17 mouse cellular contexts compared by ENCODE assay signal in the genomic region with DNA sequence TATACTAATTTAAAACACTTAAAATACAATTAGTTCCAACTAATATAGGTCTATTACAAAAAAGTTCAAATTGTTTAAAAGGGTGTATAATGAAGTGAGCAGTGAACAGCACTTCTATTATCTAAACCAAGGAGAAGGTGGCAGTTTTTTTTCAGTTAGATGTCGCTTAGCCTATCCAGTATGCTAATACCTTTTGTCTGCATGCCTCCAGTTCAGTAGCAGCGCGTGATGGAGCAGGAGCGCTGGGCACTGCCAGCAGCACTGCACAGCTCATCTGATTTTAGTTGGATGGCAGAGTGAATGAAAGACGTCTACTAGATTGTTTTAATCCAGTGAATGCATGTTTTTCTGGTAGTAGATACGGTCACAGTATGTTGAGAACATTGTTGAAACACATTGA. TPM values are rescaled to one million over a fixed set of nuclear protein-coding genes. Genes with fewer than 3 reads are reported as not detected.
DNase-seq lines count a peak whose midpoint lies in the region; ATAC-seq lines count a peak whose summit lies in the region.
"Had no signal": no experiment of that assay in that cellular context is flagged by ENCODE, and none has a peak within 500 bp of the region (broad histone marks: within the 10 kb centered on the region; RNA-seq: fewer than 3 reads in every experiment).

No protein-coding gene starts in this region.

- no peak for DNase-seq in neural tube, embryonic 10.5 days (ENCODE audit: extremely low spot score, low spot score)
- DNase-seq in retina, embryonic 14.5 days (ENCODE audit: low spot score) = peak; percentile 5
- no peak for DNase-seq in left cerebral cortex, adult 9 months (ENCODE audit: low spot score in 2 of 2)
- DNase-seq in heart, postnatal 4 days = no peak
- DNase-seq in heart, postnatal 25 days (ENCODE audit: low spot score) = no peak
- DNase-seq: adrenal gland, adult 8-10 months; gastrocnemius, adult 2 months; kidney, postnatal 10 days; lung, postnatal 10 days; right cerebral cortex, adult 18-20 months; thymus, adult 18-20 months had no signal

- H3K9ac ChIP-seq in neural tube, embryonic 12.5 days = no peak overlapping the region
- H3K9ac ChIP-seq in forebrain, embryonic 16.5 days (replicated peaks; ENCODE audit: low read depth, low read length) = no peak overlapping the region
- H3K9ac ChIP-seq: heart, embryonic 12.5 days had no signal

- no peak overlapping the region for H3K4me3 ChIP-seq in neural tube, embryonic 12.5 days
- no peak overlapping the region for H3K4me3 ChIP-seq in forebrain, embryonic 16.5 days (replicated peaks; ENCODE audit: low read length)
- H3K4me3 ChIP-seq: gastrocnemius, adult 2 months; heart, embryonic 12.5 days had no signal

- ATAC-seq in neural tube, embryonic 12.5 days (ENCODE audit: low FRiP score, low read depth) = peak; percentile 61; the same call in 1 of the 2 replicates
- ATAC-seq in forebrain, embryonic 16.5 days = peak; percentile 94
- ATAC-seq in megakaryocyte-erythroid progenitor cell, adult 5-6 weeks (replicated peaks; ENCODE audit: low FRiP score, low TSS enrichment, poor library complexity, severe bottlenecking) = peak; percentile 44; the same call in 1 of the 2 replicates
- ATAC-seq: inflammation-experienced regulatory T-cells, adult 6 months; Patski had no signal

- intact Hi-C loops in heart, postnatal 25 days (cut with DNase I) = no loop called here

- H3K9me3 ChIP-seq in neural tube, embryonic 12.5 days = no peaks in the 10 kb centered on the region
- H3K9me3 ChIP-seq in forebrain, embryonic 16.5 days (ENCODE audit: control insufficient read depth, low read length) = no peaks in the 10 kb centered on the region
- H3K9me3 ChIP-seq: heart, embryonic 12.5 days had no signal

- no peaks in the 10 kb centered on the region for H3K27me3 ChIP-seq in neural tube, embryonic 12.5 days (replicated peaks)
- H3K27me3 ChIP-seq in forebrain, embryonic 16.5 days (replicated peaks; ENCODE audit: control insufficient read depth, insufficient read depth, low read length) = no peaks in the 10 kb centered on the region
- H3K27me3 ChIP-seq: heart, embryonic 12.5 days; Patski had no signal

- H3K4me1 ChIP-seq in neural tube, embryonic 12.5 days = 0 out of 2 replicates have a peak, but pooled peaks cover 6% of the 10 kb centered on the region
- H3K4me1 ChIP-seq in forebrain, embryonic 16.5 days (replicated peaks; ENCODE audit: control insufficient read depth, insufficient read depth, low read length) = peaks cover 7% of the 10 kb centered on the region; the same call in 1 of the 2 replicates

- no peaks in the 10 kb centered on the region for H3K36me3 ChIP-seq in neural tube, embryonic 12.5 days
- no peaks in the 10 kb centered on the region for H3K36me3 ChIP-seq in forebrain, embryonic 16.5 days (ENCODE audit: control insufficient read depth, insufficient read depth)

- no peak overlapping the region for H3K4me2 ChIP-seq in neural tube, embryonic 12.5 days (replicated peaks)
- H3K4me2 ChIP-seq in forebrain, embryonic 16.5 days (ENCODE audit: low read length) = peak overlapping the region; percentile 32
- H3K4me2 ChIP-seq: heart, embryonic 12.5 days had no signal

- no peak overlapping the region for H3K27ac ChIP-seq in neural tube, embryonic 12.5 days
- H3K27ac ChIP-seq in forebrain, embryonic 16.5 days (ENCODE audit: low read length) = peak overlapping the region; percentile 42
- H3K27ac ChIP-seq: gastrocnemius, adult 2 months had no signal

- 40% methylated on average over 6 of the region's 6 CpGs for WGBS in neural tube, embryonic 12.5 days
- WGBS in forebrain, embryonic 16.5 days = under 1% methylated on average over 6 of the region's 6 CpGs

RNA-seq across cellular contexts. Expression of gene Bmpr2, which starts 25.8 kb away (rescaled TPM):
- 11.8 and 13.3 TPM in 2 replicates for polyA plus RNA-seq in neural tube, embryonic 12.5 days (2016; fragmentation: Nextera tagmentation; extraction: Ambion mirVana)
- polyA plus RNA-seq in forebrain, embryonic 16.5 days (2015; fragmentation: Nextera tagmentation; extraction: Ambion mirVana) = 13.5 and 15.4 TPM in 2 replicates
- 4.3 and 5.9 TPM in 2 replicates for total RNA-seq in megakaryocyte-erythroid progenitor cell, adult 5-6 weeks (2014; fragmentation: Nextera tagmentation)
- total RNA-seq in megakaryocyte-erythroid progenitor cell, adult 5-6 weeks (2017) = 8.4 and 9.7 TPM in 2 replicates
- 10 to 100 TPM; 53.1 TPM for total RNA-seq in heart, postnatal 4 days (2021)
- total RNA-seq in heart, postnatal 25 days (2021) = 10 to 100 TPM; 39.2 to 46.7 TPM

Comparison
In these comparisons a context has a peak if more than half of its experiments do, and no peak if none do; other contexts are left out.
1. ATAC-seq: peak in every context shown above with its lines; median percentile 94 in forebrain, embryonic 16.5 days; 61 in neural tube, embryonic 12.5 days; 44 in megakaryocyte-erythroid progenitor cell, adult 5-6 weeks.